Mouse (Mus musculus) testis, adult 2 months (tissue): Measurements from ENCODE around the gene Zxdc.

Source experiments
- CTCF ChIP-seq: fragments of 200-500 bp; IDR thresholded peaks from 2 replicates; pipeline ENCODE4 v1.5.1; 2012; ENCODE audit warnings: low read depth, mild to moderate bottlenecking, inconsistent platforms, low read length, moderate library complexity; ENCODE audit not compliant: control insufficient read depth, insufficient read depth, insufficient replicate concordance
- POLR2A ChIP-seq: fragments of 200-500 bp; IDR thresholded peaks from 2 replicates; pipeline ENCODE4 v1.6.1; 2012; ENCODE audit warnings: low read depth, mild to moderate bottlenecking, inconsistent platforms, low read length, moderate library complexity; ENCODE audit not compliant: control insufficient read depth

DNA sequence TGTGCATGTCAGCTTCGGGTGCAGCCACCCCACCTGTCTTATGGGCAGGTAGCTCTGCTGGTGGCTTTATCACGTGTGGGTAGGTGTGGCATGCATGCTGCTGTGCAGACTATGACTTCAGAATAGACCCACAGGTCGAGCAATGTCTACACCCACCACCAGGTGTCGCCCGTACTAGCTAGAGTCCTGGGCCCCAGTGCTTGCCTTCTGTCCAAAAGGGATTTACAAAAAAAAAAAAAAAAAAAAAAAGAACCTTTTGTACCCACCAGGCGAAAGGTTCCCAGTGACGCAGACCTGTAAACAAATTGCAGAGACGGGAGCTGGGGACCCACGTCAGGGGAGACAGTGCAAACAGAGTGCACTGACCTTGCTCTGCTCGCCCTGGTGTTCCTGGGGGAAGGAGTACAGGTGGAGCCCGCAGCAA lies 65.9 kb downstream of the Zxdc start:
- peak; percentile 43; the same call in 1 of the 2 replicates for TF ChIP-seq POLR2A
- TF ChIP-seq CTCF, result peak; percentile 61; the same call in 1 of the 2 replicates
